Mouse (Mus musculus): ENCODE data around the gene Elfn1. TPM values are rescaled to one million over a fixed set of nuclear protein-coding genes. Genes with fewer than 3 reads are reported as not detected.

Elfn1 gene
- total RNA-seq, 2 experiments from 2014 or later: not detected

- intact Hi-C loops (cut with DNase I): loop anchor here (5.0 kb wide), 1 partner anchor 382 kb away; no protein-coding TSS in a partner anchor
Measured at GRCm38 (mm10) chr5:139909710-139910550, 2.2 kb downstream of the Elfn1 start.

GRCm38 (mm10) chr5:139910755-139911300 lies 3.1 kb downstream of the Elfn1 start:
- no peak for DNase-seq
- intact Hi-C loops (cut with DNase I): no loop called here

More at GRCm38 (mm10) chr5:139909710-139910550, 2.2 kb downstream of the Elfn1 start:
- DNase-seq: no peak

GRCm38 (mm10) chr5:139911506-139911905 lies 3.8 kb downstream of the Elfn1 start:
- intact Hi-C loops (cut with DNase I): no loop called here
- no peak for DNase-seq

GRCm38 (mm10) chr5:139912121-139912771 lies 4.5 kb downstream of the Elfn1 start:
- DNase-seq: no peak
- intact Hi-C loops (cut with DNase I): no loop called here

DNA sequence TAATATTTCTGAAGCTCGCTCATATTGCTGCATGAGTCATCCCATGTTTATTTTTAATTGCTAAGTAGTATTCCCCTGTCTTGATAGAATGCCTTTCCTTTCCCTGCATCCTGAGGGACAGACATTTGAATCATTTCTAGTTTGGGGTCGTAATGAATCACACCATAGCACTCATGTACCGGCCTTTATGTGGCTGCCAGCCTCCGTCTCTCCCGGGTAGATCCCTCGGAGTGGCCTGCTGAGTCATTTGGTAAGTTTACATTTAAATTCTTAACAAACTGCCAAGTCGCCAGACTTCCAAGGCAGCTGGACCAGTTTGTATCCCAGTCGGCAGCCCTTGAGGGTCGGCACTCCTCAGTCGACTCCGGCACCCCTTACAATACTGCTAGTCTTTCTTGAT lies 13.9 kb downstream of the Elfn1 start:
- intact Hi-C loops (cut with DNase I): no loop called here
- DNase-seq: no peak

DNA sequence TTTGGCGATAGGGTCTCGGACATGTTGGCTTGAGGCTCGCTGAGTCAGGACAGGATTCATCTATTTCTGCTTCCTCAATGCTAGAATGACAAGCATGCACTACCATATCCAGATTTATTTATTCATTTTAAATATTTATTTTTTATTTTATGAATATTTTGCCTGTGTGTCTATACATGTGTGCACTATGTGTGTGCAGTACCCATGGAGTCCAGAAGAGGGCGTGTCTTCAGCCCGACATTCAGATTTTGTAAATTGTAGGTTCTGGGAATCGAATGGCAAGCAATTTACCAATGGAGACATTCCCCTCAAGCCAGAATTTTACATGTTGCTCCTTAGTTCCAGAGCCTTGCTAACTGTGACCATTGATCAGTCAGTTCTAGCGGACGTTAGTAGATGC lies 16.1 kb downstream of the Elfn1 start:
- intact Hi-C loops (cut with DNase I): no loop called here

GRCm38 (mm10) chr5:139930102-139930501 lies 22.4 kb downstream of the Elfn1 start:
- intact Hi-C loops (cut with DNase I): no loop called here
- no peak for DNase-seq

More for the DNA sequence above, 16.1 kb downstream of the Elfn1 start:
- no peak for DNase-seq

- intact Hi-C loops (cut with DNase I): no loop called here
- no peak for DNase-seq
Measured at GRCm38 (mm10) chr5:139930927-139931351, 23.2 kb downstream of the Elfn1 start.

GRCm38 (mm10) chr5:139931947-139932540 lies 24.3 kb downstream of the Elfn1 start:
- no peak for DNase-seq
- intact Hi-C loops (cut with DNase I): no loop called here

GRCm38 (mm10) chr5:139932595-139933271 lies 25.0 kb downstream of the Elfn1 start:
- DNase-seq: no peak
- intact Hi-C loops (cut with DNase I): no loop called here

- DNase-seq: peak in 1 of 2 experiments; percentile 32
- intact Hi-C loops (cut with DNase I): no loop called here
Measured at GRCm38 (mm10) chr5:139933476-139933875, 25.7 kb downstream of the Elfn1 start.

DNA sequence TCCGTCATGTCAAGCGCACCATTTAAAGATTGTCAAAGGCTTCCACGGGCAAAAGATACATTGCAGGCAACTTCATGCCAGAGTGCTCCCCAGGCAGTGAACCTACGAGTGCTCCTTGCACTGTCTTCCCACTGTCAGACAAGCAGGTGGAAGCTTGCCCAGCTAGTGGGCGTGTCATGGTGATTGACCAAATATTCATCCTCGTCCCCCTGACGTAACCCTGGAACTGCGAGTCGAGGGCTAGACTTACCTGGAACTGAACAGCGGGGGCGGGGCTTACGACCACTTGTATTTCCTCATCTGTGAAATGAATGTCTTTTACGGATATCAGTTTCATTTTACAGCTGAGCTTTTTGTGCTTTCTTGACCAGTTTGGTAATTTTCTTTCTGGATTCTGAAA lies 28.7 kb downstream of the Elfn1 start:
- no peak for DNase-seq
- intact Hi-C loops (cut with DNase I): no loop called here

GRCm38 (mm10) chr5:139944697-139945096 lies 37.0 kb downstream of the Elfn1 start:
- intact Hi-C loops (cut with DNase I): no loop called here
- DNase-seq: no peak

DNA sequence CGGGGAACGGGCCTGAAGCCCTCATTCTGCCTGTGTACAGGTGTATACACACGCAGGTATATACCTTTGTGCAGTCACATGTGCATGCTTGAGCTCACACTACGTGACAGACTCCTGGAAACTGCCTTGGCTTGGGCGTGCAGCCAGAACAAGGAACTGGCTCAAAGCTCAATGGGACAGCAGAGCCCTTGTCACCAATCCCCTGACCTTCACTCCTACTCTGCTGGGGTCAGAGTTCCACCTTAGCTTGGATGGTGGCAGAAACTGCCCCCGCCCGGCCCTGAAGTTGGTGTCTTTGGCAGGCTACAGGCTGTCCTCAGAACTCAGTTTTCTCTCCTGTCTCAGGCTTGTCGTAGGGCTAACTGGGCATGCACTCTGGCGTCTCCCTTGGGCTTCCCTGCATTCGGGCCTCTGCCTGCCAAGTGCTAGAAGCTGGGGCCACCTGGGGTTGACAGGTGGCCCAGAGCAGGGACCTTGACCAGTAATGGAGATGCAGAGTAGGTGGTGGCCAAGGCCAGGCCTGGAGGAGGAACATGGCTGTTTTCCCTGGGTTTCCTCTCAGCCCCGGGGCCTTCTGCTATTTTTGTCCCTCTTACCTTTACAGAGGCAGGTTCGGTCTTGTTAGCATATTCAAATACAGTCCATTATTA lies 38.1 kb downstream of the Elfn1 start:
- intact Hi-C loops (cut with DNase I): no loop called here
- no peak for DNase-seq

DNA sequence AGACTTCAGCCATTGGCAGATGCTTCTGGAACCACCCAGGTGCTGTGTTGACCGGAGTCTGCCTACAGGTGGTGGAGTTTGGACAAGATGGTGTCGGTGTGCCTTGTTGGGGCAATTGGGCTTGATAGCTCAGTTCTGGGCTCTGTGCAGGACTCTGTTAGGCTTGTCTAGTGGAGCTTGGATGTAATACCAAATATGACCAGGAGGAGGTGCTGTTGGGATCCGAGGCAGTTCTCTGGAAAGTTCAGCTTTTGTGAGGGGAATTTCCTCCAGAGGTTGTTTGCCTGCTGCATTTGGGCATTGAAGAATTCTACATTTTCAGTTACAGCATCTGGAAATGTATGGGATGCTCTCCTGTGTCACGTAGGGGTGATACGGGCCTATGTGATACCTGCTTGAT lies 39.7 kb downstream of the Elfn1 start:
- intact Hi-C loops (cut with DNase I): no loop called here
- DNase-seq: no peak

DNA sequence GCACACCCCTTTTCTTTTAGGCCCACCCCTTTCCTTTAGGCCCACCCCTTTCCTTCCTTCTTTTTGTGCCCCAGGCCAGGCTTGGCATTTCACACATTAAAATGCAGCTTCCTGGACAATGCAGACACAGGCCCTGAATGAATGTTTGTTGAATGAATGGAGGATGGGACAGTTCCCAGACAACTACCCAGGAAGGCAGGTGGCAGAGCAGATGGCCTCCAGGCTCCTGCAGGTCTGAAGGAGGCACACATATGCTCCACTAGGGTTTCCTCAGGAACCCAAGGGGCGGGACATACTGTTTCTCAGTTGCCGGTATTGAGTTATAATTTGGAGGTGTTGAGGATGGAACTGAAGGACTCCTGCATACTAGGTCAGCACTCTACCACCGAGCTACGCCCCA lies 40.8 kb downstream of the Elfn1 start:
- DNase-seq: no peak
- intact Hi-C loops (cut with DNase I): no loop called here

DNA sequence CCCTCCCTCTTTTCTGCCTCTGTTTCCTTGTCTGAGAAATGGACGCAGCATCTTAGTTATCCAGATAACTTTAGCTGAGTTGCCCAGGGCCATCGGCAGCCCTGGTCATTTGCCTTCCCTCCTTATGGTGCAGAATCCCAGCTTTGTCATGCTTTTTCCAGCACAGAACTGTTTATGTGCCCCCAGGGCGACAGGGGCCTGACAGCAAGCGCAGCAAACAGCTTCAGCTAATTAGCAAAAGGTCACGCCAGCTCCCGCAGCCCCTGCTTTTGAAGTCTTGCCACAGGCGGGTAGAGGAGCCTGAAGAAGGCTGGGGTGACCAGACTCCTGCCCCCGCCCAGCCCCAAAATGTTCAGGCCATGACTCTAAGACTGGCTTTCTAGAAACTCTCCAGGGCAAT lies 41.6 kb downstream of the Elfn1 start:
- no peak for DNase-seq
- intact Hi-C loops (cut with DNase I): no loop called here

DNA sequence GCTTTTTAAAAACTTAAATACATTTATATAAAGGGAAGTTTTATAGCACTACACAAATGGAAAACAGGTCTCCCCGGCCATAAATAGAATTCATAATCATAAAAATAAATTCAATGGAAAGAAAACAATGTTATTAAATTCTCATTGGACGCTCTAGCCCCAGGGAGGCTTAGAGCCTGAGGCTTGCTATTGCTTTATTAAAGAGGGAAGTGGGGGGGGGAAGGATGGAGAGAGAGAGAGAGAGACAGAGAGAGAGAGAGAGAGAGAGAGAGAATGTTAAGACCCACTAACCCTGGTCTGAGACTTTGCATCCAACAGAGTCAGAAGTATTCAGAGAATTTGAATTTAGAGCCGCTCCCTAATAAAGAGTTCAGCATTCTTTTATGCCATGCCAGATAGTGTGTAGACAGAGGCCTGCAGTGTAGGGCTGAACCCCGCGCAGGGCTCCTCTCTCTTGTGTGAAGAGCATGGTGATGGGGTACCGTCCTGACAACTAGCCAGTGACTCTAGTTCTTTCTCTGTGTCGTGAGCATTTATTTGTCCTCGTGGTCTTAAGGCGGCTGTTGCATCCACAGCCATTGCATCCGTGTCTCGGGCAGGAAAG lies 42.3 kb downstream of the Elfn1 start:
- DNase-seq: no peak
- intact Hi-C loops (cut with DNase I): no loop called here

- no peak for DNase-seq
- intact Hi-C loops (cut with DNase I): loop anchor here (5.0 kb wide), 1 partner anchor 180 kb away; no protein-coding TSS in a partner anchor
Measured at GRCm38 (mm10) chr5:139956859-139957258, 49.1 kb downstream of the Elfn1 start.

Measured in gastrocnemius, postnatal 36 days (tissue).